Mouse (Mus musculus) fat pad, adult 2 months (tissue): ENCODE measurements around the gene Cuedc1.

Source experiments
- DNase-seq: peaks from one replicate; pipeline ENCODE4 v3.0.0-alpha.2; 2011; ENCODE audit warnings: low read depth, low spot score; ENCODE audit errors: extremely low read depth

Cuedc1 gene

GRCm38 (mm10) chr11:88146264-88147060, 48.6 kb downstream of the Cuedc1 start:
- DNase-seq: no peak

GRCm38 (mm10) chr11:88147388-88147787, 49.5 kb downstream of the Cuedc1 start:
- no peak for DNase-seq

- no peak for DNase-seq
These were observed 50.3 kb downstream of the Cuedc1 start for GRCm38 (mm10) chr11:88148015-88148637.

GRCm38 (mm10) chr11:88148638-88149279, 50.9 kb downstream of the Cuedc1 start:
- no peak for DNase-seq

- peak; percentile 94 for DNase-seq
These were observed 53.7 kb downstream of the Cuedc1 start for GRCm38 (mm10) chr11:88151379-88152155.

GRCm38 (mm10) chr11:88153880-88154279, 56.0 kb downstream of the Cuedc1 start:
- DNase-seq: peak; percentile 86

GRCm38 (mm10) chr11:88154500-88154899, 56.6 kb downstream of the Cuedc1 start:
- DNase-seq: no peak

GRCm38 (mm10) chr11:88155451-88155850, 57.6 kb downstream of the Cuedc1 start:
- no peak for DNase-seq

- no peak for DNase-seq
These were observed 58.1 kb downstream of the Cuedc1 start for GRCm38 (mm10) chr11:88155998-88156397.

- no peak for DNase-seq
These were observed 58.5 kb downstream of the Cuedc1 start for GRCm38 (mm10) chr11:88156403-88156802.

- DNase-seq: no peak
These were observed 61.0 kb downstream of the Cuedc1 start for GRCm38 (mm10) chr11:88158842-88159246.

- no peak for DNase-seq
These were observed 61.5 kb downstream of the Cuedc1 start for GRCm38 (mm10) chr11:88159389-88159788.

GRCm38 (mm10) chr11:88160316-88160715, 62.5 kb downstream of the Cuedc1 start:
- DNase-seq: no peak

GRCm38 (mm10) chr11:88161051-88161581, 63.3 kb downstream of the Cuedc1 start:
- no peak for DNase-seq

- no peak for DNase-seq
These were observed 63.9 kb downstream of the Cuedc1 start for GRCm38 (mm10) chr11:88161651-88162362.

- DNase-seq: no peak
These were observed 64.9 kb downstream of the Cuedc1 start for GRCm38 (mm10) chr11:88162740-88163139.

- DNase-seq: no peak
These were observed 66.4 kb downstream of the Cuedc1 start for GRCm38 (mm10) chr11:88164213-88164723.

- DNase-seq: peak; percentile 97
These were observed 67.0 kb downstream of the Cuedc1 start for GRCm38 (mm10) chr11:88164801-88165377.

GRCm38 (mm10) chr11:88165683-88166364, 68.0 kb downstream of the Cuedc1 start:
- no peak for DNase-seq
